Mouse (Mus musculus): ENCODE measurements around the gene Wdr6. TPM values are rescaled to one million over a fixed set of nuclear protein-coding genes. Genes with fewer than 3 reads are reported as not detected.

The Wdr6 gene
- total RNA-seq, 2 experiments from 2014 or later: 96.3 to 126 TPM

DNA sequence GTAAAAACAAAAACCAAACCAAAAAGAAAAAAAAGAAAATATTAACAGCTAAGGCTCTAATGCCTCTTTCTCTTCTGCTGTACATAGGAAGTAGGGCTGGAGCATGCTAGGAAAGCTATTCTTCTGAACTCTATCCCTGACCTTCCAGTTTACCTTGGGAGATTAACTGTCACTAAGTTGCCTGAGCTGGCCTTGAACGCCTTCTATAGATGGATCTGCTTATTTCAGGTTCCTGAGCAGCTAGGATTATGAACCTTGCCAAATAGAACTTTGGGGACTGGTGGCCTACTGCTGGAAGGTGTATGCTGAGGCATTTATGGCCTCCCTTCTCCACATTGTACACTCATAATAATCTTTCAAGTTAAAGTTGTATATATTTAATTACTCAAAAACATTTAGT, 47.6 kb downstream of the Wdr6 start:
- no peak for DNase-seq (ENCODE audit: low spot score in 2 of 2)

DNA sequence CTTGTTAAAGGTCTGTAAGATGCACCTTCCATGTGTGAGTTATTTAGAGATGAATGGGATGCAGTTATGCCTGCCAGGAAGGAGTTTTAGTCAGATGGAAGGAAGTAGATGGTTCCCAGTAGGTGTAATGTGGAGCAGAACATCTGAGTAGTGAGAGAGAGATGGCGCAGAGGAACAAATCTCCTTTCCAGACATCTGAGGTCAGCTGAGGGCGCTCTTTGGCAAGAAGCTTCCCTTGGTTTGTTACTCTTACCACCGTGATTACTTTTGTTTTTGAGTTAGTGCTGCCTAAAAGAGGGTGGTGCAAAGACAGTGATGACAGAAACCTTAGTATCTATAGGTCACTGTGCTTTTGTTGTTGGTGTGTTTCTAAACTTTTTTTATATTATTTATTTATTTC, 53.1 kb downstream of the Wdr6 start:
- no peak for DNase-seq (ENCODE audit: low spot score in 2 of 2)

DNA sequence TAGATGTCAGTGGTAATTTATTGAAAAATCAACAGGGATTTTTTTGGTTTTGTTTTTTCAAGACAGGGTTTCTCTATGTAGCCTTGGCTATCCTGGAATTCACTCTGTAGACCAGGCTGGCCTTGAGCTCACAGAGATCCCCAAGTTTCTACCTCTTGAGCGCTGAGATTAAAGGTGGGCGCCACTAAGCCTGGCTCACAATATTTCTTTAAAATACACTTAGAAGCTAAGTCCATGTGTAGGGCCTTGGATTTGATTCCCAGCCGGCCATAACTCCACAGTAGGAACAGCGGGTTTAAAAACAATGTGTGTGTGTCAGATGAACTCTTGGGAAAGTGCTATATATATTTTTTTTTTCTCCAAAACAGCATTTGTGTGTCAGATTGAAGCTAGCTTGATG, 55.2 kb downstream of the Wdr6 start:
- no peak for DNase-seq (ENCODE audit: low spot score in 2 of 2)

Small RNA genes within 50 kb of the gene (microRNA-seq; reads per million reads assigned to microRNA genes)
- gene Gm24083 (0 reads per million in 2 experiments), gene Mir191 (0 reads per million in 2 experiments), gene Mir425 (582 to 634 reads per million in 2 experiments)

Other genes starting within 250 kb of the Wdr6 start
- 100 to 1,000 TPM in 1 of 2 experiments, 10 to 100 TPM in 1; 99.8 to 110 TPM for gene Gpx1, start 239.8 kb downstream of the Wdr6 start, total RNA-seq (2021)
- gene Usp4, start 230.9 kb downstream of the Wdr6 start, total RNA-seq (2021): 100 to 1,000 TPM; 123 to 125 TPM
- gene 1700102P08Rik, start 185.9 kb downstream of the Wdr6 start, total RNA-seq (2021): 1 to 10 TPM; 3.4 to 3.8 TPM
- gene Ccdc36, start 150.3 kb downstream of the Wdr6 start, total RNA-seq (2021): under 1 TPM; 0.23 TPM
- gene BC048562, start 142.3 kb downstream of the Wdr6 start, total RNA-seq (2021): not detected
- gene Ccdc71, start 118.2 kb downstream of the Wdr6 start, total RNA-seq (2021): 10 to 100 TPM; 37.9 to 39.9 TPM
- gene Klhdc8b, start 117.2 kb downstream of the Wdr6 start, total RNA-seq (2021): 10 to 100 TPM; 40.3 to 44.7 TPM
- 10 to 100 TPM; 27.0 to 37.8 TPM for gene Lamb2, start 99.0 kb downstream of the Wdr6 start, total RNA-seq (2021)
- 100 to 1,000 TPM; 139 to 142 TPM for gene Usp19, start 88.1 kb downstream of the Wdr6 start, total RNA-seq (2021)
- 10 to 100 TPM; 72.7 to 77.7 TPM for gene Qars, start 71.0 kb downstream of the Wdr6 start, total RNA-seq (2021)
- gene Qrich1, start 61.9 kb downstream of the Wdr6 start, total RNA-seq (2021): 100 to 1,000 TPM; 140 TPM
- 10 to 100 TPM; 46.7 to 47.7 TPM for gene Impdh2, start 18.5 kb downstream of the Wdr6 start, total RNA-seq (2021)
- gene Ndufaf3, start 11.3 kb downstream of the Wdr6 start, total RNA-seq (2021): 10 to 100 TPM; 53.8 to 70.6 TPM
- gene Dalrd3, start 8.9 kb downstream of the Wdr6 start, total RNA-seq (2021): 100 to 1,000 TPM in 1 of 2 experiments, 10 to 100 TPM in 1; 85.1 to 102 TPM
- gene P4htm, start 18.9 kb upstream of the Wdr6 start, total RNA-seq (2021): 10 to 100 TPM; 91.8 to 92.3 TPM
- 10 to 100 TPM; 51.0 to 51.8 TPM for gene Arih2, start 70.6 kb upstream of the Wdr6 start, total RNA-seq (2021)
- 10 to 100 TPM; 11.5 to 13.7 TPM for gene Slc25a20, start 83.3 kb upstream of the Wdr6 start, total RNA-seq (2021)
- 10 to 100 TPM; 47.7 to 50.9 TPM for gene Prkar2a, start 110.6 kb upstream of the Wdr6 start, total RNA-seq (2021)
- 100 to 1,000 TPM; 140 to 154 TPM for gene Ip6k2, start 205.1 kb upstream of the Wdr6 start, total RNA-seq (2021)
- 10 to 100 TPM; 65.4 to 68.7 TPM for gene Nckipsd, start 229.6 kb upstream of the Wdr6 start, total RNA-seq (2021)
- gene Celsr3, start 247.6 kb upstream of the Wdr6 start, total RNA-seq (2021): 10 to 100 TPM; 51.2 to 56.1 TPM